Mouse (Mus musculus) hindbrain, embryonic 15.5 days (tissue): Measurements from ENCODE around the gene Rasl10a. TPM values are rescaled to one million over a fixed set of nuclear protein-coding genes. Genes with fewer than 3 reads are reported as not detected.

ENCODE experiments used
- ATAC-seq: fragments of 200-750 bp; cut with Nextera tagmentation; 2 replicates; pipeline ENCODE4 v1.8.0; 2017; ENCODE audit warnings: low read depth, moderate number of reproducible peaks, moderate TSS enrichment; ENCODE audit not compliant: low FRiP score
- H3K27ac ChIP-seq: fragments of 300-500 bp; sonication (generic); replicated peaks from 2 replicates; pipeline ENCODE4 v1.5.1; 2015; ENCODE audit warnings: mild to moderate bottlenecking, inconsistent platforms
- H3K27me3 ChIP-seq: fragments of 300-500 bp; sonication (generic); 2 replicates; pipeline ENCODE4 v1.6.1; 2015; ENCODE audit warnings: control low read depth, inconsistent platforms
- H3K36me3 ChIP-seq: fragments of 300-500 bp; sonication (generic); 2 replicates; pipeline ENCODE4 v1.6.1; 2015; ENCODE audit warnings: control low read depth, inconsistent platforms
- H3K4me1 ChIP-seq: fragments of 300-500 bp; sonication (generic); replicated peaks from 2 replicates; pipeline ENCODE4 v1.6.1; 2015; ENCODE audit warnings: control low read depth, inconsistent platforms
- H3K4me2 ChIP-seq: fragments of 300-500 bp; sonication (generic); 2 replicates; pipeline ENCODE4 v1.6.1; 2015; ENCODE audit warnings: moderate library complexity, mild to moderate bottlenecking, inconsistent platforms
- H3K4me3 ChIP-seq: fragments of 300-500 bp; sonication (generic); 2 replicates; pipeline ENCODE4 v1.5.1; 2015; ENCODE audit warnings: mild to moderate bottlenecking, inconsistent platforms
- H3K9ac ChIP-seq: fragments of 300-500 bp; sonication (generic); 2 replicates; pipeline ENCODE4 v1.6.1; 2015; ENCODE audit warnings: inconsistent platforms
- H3K9me3 ChIP-seq: fragments of 300-500 bp; sonication (generic); 2 replicates; pipeline ENCODE4 v1.6.1; 2016; ENCODE audit warnings: control low read depth, inconsistent platforms
- WGBS: fragments of 180-500 bp; shearing (Covaris S2); methylation state at CpG from one replicate; pipeline ENCODE4 v1.1.7; 2015; 5-methylcytosine and 5-hydroxymethylcytosine counted together
- polyA plus RNA-seq: library from polyadenylated mRNA; unstranded; fragments of >200 nt; fragmentation: Nextera tagmentation; extraction: Ambion mirVana; gene quantifications from 2 replicates; pipeline ENCODE4 v1.2.1, GENCODE M21; 2015

The Rasl10a gene
- polyA plus RNA-seq, 1 experiment from 2014 or later = 1.1 TPM

DNA sequence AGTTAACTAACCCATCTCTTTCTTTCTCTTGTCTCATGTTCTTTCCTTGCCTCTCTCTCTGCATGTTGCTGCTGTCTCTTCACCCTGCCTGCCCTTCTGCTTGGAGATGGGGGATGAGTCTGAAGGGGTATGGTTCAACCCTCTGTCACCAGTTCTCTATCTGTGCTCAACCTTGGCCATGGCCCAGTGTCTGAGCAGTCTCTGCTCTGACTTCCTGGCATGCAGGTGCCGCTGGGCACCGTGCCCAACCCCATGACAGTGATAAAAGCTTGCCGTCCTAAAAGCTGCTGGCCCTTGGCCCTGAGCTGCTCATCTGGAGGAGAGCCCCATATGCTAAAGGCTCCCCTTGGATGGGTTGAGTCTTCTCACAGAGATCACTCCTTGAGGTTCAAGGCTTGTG lies 24.8 kb upstream of the Rasl10a start:
- Histone ChIP-seq H3K27me3 (no peaks in the 10 kb centered on the region), H3K4me2 (no peak overlapping the region), H3K36me3 (peaks cover 89% of the 10 kb centered on the region), H3K27ac (no peak overlapping the region), H3K4me3 (no peak overlapping the region), H3K9me3 (no peaks in the 10 kb centered on the region), H3K9ac (no peak overlapping the region), H3K4me1 (no peaks in the 10 kb centered on the region)
- WGBS = 80% methylated on average over 3 of the region's 3 CpGs
- no peak for ATAC-seq

DNA sequence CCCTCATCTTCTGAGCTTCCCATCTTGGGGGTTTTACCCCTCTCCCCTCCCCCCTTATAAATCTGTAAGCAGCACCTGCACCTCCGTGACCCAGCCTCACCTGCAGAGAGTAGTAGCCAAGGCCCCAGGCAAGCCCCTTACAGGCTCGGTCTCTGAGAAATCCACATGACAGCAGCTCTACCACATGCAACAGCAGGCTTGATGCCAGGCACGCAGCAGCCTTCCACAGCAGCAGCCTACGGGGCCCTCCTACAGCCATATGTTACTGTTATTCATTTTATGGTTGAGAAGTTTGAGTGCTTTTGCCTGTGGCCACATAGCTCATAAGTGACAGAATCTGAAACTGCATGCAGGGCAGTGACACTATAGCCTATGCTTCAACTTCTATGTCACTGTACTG lies 22.5 kb upstream of the Rasl10a start:
- no peak for ATAC-seq
- H3K4me1 ChIP-seq = no peaks in the 10 kb centered on the region
- peaks cover 92% of the 10 kb centered on the region for H3K36me3 ChIP-seq
- no peak overlapping the region for H3K27ac ChIP-seq
- no peak overlapping the region for H3K4me2 ChIP-seq
- H3K4me3 ChIP-seq = no peak overlapping the region
- no peaks in the 10 kb centered on the region for H3K9me3 ChIP-seq
- H3K9ac ChIP-seq = no peak overlapping the region
- no peaks in the 10 kb centered on the region for H3K27me3 ChIP-seq
- 88% methylated on average over 4 of the region's 4 CpGs for WGBS

DNA sequence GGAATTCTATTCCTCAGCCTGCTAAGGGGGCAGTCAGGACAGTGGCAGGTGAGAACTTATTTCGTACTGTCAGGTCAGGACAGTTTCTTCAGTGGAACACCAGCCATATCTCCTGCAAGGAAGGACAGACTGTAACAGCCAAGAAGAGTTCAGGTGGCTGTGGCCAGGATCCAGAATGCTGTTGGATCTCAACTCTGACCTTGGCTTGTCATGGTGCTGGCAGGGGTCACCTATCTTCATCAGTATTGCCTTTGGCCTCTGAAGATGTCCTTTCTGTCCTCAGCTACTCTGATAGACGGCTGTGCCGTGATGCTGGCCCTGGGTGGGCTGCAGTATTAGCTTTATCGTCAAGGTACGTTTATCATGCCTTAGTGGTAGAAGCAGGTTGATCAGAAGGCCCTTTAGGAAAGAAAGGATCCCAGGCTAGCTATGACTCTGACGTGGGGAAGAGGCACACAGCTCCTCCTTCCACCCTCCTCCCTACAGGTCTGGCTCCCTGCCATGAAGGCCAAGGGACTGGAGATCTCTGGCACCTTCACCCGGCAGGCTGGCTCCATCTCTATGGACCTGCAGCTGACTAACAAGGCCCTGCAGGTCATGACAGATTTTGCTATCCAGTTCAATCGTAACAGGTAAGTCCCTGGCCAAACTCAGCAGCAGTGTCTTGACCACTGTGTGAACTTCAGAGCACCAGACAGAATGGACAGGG lies 20.6 kb upstream of the Rasl10a start:
- ATAC-seq = no peak

DNA sequence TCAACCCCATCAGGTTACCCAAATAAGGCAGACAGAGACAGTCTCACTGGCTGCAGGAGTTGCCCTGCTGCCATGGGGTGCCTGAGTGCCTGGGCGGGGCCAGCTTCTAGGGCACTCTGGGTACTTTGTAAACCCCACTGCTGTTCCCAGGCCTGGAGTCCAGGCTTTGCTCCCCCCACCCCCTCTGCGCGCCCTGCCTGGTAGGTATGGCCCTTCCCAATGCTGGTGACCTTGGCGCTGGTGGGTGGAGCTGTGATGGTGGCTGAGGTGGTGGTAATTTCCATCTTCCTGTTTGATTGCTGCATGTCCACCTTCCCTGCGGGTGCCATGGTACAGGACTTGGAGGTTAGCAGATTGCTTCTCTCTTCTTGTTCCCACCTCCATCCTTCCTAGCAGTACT lies 17.3 kb upstream of the Rasl10a start:
- Histone ChIP-seq H3K36me3 (peaks cover 56% of the 10 kb centered on the region), H3K9ac (no peak overlapping the region), H3K27ac (no peak overlapping the region), H3K4me3 (no peak overlapping the region), H3K9me3 (no peaks in the 10 kb centered on the region), H3K4me1 (no peaks in the 10 kb centered on the region), H3K4me2 (no peak overlapping the region), H3K27me3 (no peaks in the 10 kb centered on the region)
- 94% methylated on average over 5 of the region's 5 CpGs for WGBS
- ATAC-seq = no peak

More for the DNA sequence above, 20.6 kb upstream of the Rasl10a start:
- H3K4me3 ChIP-seq = no peak overlapping the region
- no peaks in the 10 kb centered on the region for H3K4me1 ChIP-seq
- no peak overlapping the region for H3K4me2 ChIP-seq
- no peaks in the 10 kb centered on the region for H3K9me3 ChIP-seq
- H3K27me3 ChIP-seq = no peaks in the 10 kb centered on the region
- H3K36me3 ChIP-seq = peaks cover 81% of the 10 kb centered on the region
- no peak overlapping the region for H3K27ac ChIP-seq
- no peak overlapping the region for H3K9ac ChIP-seq
- WGBS = 88% methylated on average over 8 of the region's 8 CpGs

DNA sequence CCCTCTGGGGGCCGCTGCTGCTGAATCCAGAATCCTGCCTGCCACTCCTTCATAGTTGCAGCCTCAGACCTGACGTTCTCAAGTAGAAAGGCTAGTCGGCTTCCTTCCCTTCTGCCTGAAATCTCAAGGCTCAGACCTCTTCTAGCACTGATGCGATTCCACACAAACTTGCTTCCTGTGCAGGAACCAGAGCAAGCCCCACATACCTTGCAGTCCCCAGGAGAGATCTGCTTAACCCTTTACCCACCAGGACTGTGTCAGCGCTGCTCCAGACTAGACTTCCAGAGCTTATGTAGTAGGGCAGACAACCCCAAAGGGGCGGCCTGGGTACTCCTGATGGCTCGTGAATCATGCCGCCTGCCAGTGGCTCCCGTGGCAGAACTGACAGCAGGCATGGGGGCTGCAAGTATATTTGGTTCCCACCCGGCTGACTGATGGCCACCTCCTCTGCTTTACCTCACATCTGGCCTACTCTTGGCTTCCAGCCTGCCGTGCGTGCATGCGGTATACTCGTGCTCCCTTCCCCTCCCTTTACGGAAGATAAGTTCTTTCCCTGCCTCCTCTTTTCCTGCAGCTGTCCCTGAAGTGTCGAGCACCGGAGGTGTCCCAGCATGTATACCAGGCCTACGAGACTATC lies 16.7 kb upstream of the Rasl10a start:
- no peak overlapping the region for H3K4me2 ChIP-seq
- H3K9ac ChIP-seq = no peak overlapping the region
- WGBS = 75% methylated on average over 18 of the region's 18 CpGs
- H3K36me3 ChIP-seq = peaks cover 50% of the 10 kb centered on the region
- H3K4me3 ChIP-seq = no peak overlapping the region
- H3K27me3 ChIP-seq = no peaks in the 10 kb centered on the region
- ATAC-seq = no peak
- no peaks in the 10 kb centered on the region for H3K9me3 ChIP-seq
- H3K27ac ChIP-seq = no peak overlapping the region
- H3K4me1 ChIP-seq = no peaks in the 10 kb centered on the region

DNA sequence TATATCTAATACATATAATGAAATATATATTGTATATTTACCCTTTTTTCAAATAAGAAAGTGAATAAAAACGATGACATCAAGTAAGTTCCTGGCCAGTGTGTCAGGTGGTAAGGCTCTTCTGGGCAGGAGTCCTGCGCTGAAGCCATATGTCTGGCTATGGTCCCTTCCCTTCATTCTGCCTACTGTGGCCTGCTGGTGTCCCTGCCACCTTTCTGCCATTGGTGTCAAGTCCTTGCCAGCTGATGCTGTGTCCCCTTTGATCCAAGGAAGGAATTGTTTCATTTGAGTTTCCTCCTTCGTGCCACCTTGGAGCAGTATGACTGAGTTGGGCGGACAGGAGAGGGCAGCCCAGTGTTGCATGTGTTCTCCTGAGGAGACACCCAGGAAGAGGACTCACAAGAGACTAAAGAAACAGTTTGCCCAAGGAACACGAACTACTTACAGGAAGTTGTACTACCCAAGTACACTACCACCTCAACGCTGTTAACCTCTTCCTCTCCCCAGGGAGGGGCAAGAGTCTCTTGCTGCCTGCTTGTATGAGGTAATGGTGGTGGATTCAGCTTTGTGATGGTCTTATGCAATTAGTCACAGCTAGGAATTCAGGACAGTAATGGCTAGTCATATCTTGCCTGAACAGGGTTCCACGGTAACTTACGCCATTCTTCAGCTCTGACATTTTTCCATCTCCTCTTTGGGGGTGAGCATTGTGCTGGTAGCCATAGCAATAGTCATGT lies 15.1 kb upstream of the Rasl10a start:
- H3K27ac ChIP-seq = no peak overlapping the region
- H3K36me3 ChIP-seq = peaks cover 34% of the 10 kb centered on the region
- H3K4me1 ChIP-seq = no peaks in the 10 kb centered on the region
- ATAC-seq = no peak
- H3K9me3 ChIP-seq = no peaks in the 10 kb centered on the region
- H3K4me3 ChIP-seq = no peak overlapping the region
- 87% methylated on average over 8 of the region's 8 CpGs for WGBS
- H3K4me2 ChIP-seq = no peak overlapping the region
- H3K9ac ChIP-seq = no peak overlapping the region
- H3K27me3 ChIP-seq = no peaks in the 10 kb centered on the region

DNA sequence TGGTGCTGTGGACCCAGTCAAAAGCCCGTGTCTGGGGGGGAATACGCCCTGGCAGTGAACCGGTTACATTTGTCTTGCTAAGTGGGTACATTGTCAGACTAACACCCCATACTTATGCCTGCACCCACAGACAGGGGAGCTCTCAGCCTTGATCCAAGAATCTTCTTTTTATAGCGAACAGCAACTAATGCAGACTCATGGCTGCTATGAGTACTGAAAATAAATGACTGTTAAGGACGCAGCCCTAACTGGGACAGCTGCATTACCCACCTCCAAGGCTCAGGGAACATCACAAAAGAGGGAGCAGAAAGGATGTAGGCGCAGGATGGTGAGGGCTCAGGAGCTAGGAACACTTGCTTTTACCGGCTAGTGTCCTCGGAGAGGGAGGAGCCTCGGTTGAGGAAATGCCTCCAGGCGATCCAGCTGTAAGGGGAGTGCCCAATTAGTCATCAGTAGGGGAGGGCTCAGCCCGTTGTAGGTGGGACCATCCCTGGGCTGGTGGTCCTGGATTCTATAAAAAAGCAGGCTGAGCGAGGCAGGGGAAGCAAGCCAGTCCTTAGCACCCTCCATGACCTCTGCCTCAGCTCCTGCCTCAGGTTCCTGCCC lies 11.5 kb upstream of the Rasl10a start:
- no peaks in the 10 kb centered on the region for H3K4me1 ChIP-seq
- H3K36me3 ChIP-seq = peaks cover 13% of the 10 kb centered on the region; the same call in 1 of the 2 replicates
- no peak overlapping the region for H3K9ac ChIP-seq
- no peak for ATAC-seq
- H3K27ac ChIP-seq = no peak overlapping the region
- H3K4me3 ChIP-seq = no peak overlapping the region
- WGBS = 52% methylated on average over 12 of the region's 12 CpGs
- H3K4me2 ChIP-seq = no peak overlapping the region
- H3K9me3 ChIP-seq = no peaks in the 10 kb centered on the region
- H3K27me3 ChIP-seq = no peaks in the 10 kb centered on the region

DNA sequence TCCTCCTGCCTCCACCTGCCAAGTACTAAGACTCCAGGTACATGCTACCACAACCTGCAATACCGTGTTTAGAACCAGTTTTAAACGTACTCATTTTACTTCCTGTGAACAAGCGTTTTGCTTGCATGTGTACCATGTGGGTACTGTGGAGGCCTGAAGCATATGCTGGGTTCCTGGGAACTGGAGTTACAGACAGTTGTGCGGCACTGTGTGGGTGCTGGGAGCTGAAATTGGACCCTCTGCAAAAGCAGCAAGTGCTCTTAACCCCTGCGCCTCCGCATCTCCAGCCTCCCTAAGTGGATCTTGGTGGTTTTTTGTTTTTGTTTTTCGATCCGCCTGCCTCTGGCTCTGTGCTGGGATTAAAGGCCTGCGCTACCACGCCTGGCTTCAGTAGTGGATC lies 6.3 kb upstream of the Rasl10a start:
- Histone ChIP-seq H3K9me3 (no peaks in the 10 kb centered on the region), H3K36me3 (no peaks in the 10 kb centered on the region), H3K4me1 (0 out of 2 replicates have a peak, but pooled peaks cover 6% of the 10 kb centered on the region), H3K4me2 (no peak overlapping the region), H3K27ac (no peak overlapping the region), H3K27me3 (peaks cover 11% of the 10 kb centered on the region; the same call in 1 of the 2 replicates), H3K9ac (no peak overlapping the region), H3K4me3 (no peak overlapping the region)
- no peak for ATAC-seq
- 84% methylated on average over 10 of the region's 10 CpGs for whole genome bisulfite sequencing

DNA sequence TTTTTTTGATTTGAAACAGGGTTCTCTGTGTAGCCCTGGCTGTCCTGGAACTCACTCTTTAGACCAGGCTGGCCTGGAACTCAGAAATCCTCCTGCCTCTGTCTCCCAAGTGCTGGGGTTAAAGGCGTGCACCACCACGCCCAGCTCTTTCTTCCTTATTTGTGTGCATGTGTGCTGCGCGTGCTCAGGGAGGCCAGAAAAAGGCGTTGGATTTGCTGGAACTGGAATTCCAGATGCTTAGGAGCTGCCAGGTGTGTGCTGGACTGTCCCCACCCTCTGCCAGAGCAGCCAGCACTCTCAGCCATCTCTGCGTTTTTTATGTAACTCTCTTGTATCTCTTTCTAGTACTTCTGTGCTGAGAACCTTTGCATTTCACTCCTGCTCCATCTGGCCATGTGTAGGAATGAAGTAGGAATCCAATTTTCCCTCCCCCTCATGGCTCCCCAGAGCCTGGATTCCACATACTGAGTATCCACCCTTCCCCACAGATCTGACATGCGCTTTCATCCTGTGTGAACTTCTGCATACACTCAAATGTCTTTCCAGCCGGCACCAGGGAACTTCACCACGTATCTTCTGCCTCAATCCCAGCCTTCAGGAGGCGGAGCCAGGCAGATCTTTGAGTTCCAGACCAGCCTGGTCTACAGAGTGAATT lies 5.6 kb upstream of the Rasl10a start:
- Histone ChIP-seq H3K4me1 (0 out of 2 replicates have a peak, but pooled peaks cover 6% of the 10 kb centered on the region), H3K4me2 (no peak overlapping the region), H3K36me3 (no peaks in the 10 kb centered on the region), H3K9me3 (no peaks in the 10 kb centered on the region), H3K27me3 (peaks cover 18% of the 10 kb centered on the region), H3K9ac (no peak overlapping the region), H3K4me3 (no peak overlapping the region), H3K27ac (no peak overlapping the region)
- ATAC-seq = no peak
- 80% methylated on average over 10 of the region's 10 CpGs for WGBS

DNA sequence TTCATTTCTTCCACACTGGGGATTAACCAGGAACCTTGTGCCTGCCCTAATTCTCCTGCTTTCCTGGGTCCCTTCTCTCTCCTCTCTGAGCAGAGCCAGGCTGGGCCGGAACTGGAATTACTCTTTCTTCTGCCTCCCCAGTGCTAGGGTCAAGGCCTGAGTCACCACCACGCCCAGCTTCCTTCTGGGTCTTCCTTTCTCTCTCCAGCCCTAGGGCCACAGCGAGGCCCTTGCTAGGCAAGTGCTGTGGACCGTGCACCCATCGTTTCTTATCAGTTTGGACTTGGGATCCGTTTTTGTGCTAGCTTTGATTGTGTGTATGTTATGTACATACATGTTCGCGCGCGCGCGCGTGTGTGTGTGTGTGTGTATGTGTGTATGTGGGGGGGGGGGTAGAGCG lies 3.8 kb upstream of the Rasl10a start:
- Histone ChIP-seq H3K4me2 (no peak overlapping the region), H3K4me1 (peaks cover 15% of the 10 kb centered on the region), H3K36me3 (no peaks in the 10 kb centered on the region), H3K27me3 (peaks cover 26% of the 10 kb centered on the region), H3K9ac (no peak overlapping the region), H3K9me3 (no peaks in the 10 kb centered on the region), H3K27ac (no peak overlapping the region), H3K4me3 (no peak overlapping the region)
- ATAC-seq = no peak
- 91% methylated on average over 14 of the region's 14 CpGs for WGBS

DNA sequence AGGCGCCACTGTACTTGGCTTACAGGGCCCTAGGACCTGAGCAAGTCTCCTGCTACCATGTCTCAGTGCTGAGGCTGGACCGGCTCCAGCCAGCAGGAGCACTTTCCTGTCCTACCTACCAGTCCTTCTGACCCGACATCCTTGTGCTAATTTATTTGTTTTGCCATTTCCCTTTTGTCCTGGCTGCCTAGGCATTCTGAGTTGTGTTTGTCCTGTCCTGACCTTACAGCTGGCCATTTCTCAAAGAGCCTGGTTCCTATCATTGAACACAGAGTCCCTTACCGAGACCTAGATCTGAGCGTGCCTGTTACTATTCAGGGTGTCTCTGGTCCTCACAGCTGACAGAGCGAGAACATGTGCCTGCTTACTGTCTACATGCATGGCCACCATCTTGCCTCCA lies 3.1 kb upstream of the Rasl10a start:
- H3K4me1 ChIP-seq = peaks cover 18% of the 10 kb centered on the region
- no peak overlapping the region for H3K9ac ChIP-seq
- H3K27ac ChIP-seq = no peak overlapping the region
- no peaks in the 10 kb centered on the region for H3K36me3 ChIP-seq
- WGBS = 60% methylated on average over 6 of the region's 6 CpGs
- H3K4me3 ChIP-seq = no peak overlapping the region
- H3K9me3 ChIP-seq = no peaks in the 10 kb centered on the region
- no peak overlapping the region for H3K4me2 ChIP-seq
- ATAC-seq = no peak
- H3K27me3 ChIP-seq = peaks cover 34% of the 10 kb centered on the region
